Mouse (Mus musculus) spleen, embryonic (tissue): ENCODE results near the gene Khsrp.

Source experiments
- CTCF ChIA-PET: fragments of 350-600 bp; sonication (Branson Sonifier 250); formaldehyde crosslinking; loops from one replicate; lab custom pipeline; 2022; lab: Charles Lee

Khsrp gene

DNA sequence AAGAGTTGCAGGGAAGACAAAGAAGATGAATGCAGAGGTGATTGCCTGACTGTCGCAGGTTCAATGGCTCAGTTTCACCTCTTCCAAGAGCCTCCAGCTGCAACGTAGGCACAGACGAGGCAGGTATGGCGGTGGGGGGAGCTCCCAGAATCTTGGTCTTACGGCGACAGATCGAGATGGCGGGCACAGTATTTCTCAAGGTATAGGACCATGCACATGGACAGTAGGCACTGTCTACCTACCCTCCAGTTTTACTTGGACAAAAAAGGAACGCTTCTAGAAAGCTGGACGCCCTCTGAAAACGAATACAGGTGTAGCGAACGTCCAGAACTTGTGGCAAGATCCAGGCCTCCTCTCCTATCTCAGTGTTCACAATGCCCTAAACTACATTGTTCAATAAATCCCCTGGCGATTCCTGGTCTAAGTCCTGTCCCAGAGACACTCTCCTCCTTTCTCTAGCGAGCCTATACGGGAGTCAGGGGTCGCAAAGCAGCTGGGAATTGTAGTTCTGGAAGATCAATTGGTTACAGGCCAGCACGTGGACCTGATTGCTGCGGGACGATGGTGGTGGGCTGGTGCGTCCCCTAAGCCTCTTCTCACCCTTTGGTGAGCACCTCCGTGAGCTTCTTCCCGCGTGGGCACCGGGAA lies 41.7 kb downstream of the Khsrp start:
- CTCF ChIA-PET, result interaction anchor here (0.6 kb wide), 1 partner anchor 162 kb away, joined by 3 read pairs; no protein-coding TSS in a partner anchor

GRCm38 (mm10) chr17:56988921-56989430 lies 42.3 kb downstream of the Khsrp start:
- CTCF ChIA-PET, result no interaction called here

DNA sequence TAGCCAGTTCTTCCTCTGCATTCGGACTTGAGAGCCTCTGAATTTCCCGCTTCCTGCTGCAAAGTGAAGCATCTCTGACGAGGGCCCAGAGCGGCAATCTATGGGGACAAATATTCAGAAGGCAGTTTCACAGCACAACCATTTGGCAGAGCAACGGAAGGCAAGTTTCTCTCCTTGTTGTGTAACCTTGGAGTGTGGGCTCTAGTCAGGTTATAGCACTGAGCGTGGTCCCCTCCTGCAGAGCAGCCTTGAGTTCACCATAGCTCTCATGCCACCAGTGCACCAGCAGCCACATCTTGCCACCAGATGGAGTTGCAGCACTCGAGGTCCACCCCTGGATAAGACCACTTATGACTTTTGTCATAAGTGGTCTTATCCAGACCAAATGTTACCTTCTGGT lies 42.9 kb downstream of the Khsrp start:
- CTCF ChIA-PET, result no interaction called here

- CTCF ChIA-PET, result no interaction called here
Measured at GRCm38 (mm10) chr17:56986105-56986805, 45.1 kb downstream of the Khsrp start.

GRCm38 (mm10) chr17:56985656-56986055 lies 45.7 kb downstream of the Khsrp start:
- CTCF ChIA-PET, result no interaction called here

DNA sequence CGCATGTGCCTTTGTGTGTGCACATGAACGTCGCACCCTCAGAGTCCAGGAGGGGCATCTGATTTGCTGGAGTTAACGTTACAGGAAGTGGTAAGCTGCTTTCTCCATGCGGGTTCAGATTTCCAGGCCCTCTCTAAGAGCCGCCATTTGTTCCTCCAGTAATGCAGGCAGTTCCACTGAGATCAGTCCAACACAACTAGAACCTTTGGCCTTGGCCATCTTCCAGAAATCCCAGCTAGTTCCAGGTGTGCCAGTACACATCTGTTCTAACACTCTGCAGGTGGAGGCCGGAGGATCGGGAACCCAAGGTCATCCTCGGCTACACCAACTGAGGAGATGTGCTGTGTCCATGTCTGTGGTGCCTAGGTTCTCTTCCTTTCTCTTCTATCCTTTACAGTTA lies 46.4 kb downstream of the Khsrp start:
- CTCF ChIA-PET, result no interaction called here

DNA sequence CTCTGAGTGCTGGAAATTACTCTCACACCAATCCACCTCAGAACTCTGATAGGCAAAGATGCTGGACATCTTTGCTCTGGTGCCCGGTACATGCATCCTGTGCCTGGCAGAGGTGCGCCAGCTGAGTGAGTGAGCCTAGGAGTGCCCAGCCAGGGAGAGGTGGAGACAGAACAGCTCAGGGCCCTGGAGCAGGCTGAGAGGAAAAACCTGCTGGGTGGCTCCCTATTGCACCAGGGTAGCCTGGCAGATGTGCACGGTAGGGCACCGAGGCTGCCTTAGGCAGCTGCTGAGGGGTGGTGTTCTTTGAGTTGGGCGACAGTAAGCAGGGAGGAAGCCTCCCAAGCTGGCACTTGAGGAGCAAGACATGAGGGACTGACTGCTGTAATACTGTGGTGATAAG lies 49.3 kb downstream of the Khsrp start, which contains the start of gene Acer1:
Gene Acer1, minus strand, starts transcription at position 114 of the 400 bp plus-strand sequence.
- CTCF ChIA-PET, result no interaction called here

DNA sequence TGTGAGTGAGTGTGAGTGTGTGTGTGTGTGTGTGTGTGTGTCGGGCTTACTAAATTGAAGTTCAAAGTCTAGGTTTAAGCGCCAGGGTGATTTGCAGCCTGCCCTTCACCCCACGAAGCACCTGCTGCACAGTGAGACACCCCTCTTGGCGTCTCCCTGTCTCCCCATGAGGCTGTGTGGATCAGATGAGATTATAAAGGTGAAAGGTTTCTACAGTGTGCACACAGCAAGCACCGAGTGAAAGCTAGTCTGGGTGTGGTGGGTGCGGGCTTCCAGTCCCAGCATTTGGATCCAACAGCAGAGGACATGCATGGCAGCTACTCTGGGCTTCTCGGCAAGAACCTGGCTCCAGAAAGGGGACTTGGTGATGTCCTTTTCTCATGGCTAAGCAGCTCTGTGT lies 50.3 kb downstream of the Khsrp start:
- CTCF ChIA-PET, result interaction anchor here (0.6 kb wide), 1 partner anchor 216 kb away, joined by 5 read pairs; no protein-coding TSS in a partner anchor

- CTCF ChIA-PET, result interaction anchor here (0.5 kb wide), 1 partner anchor 20 kb away, joined by 10 read pairs; no protein-coding TSS in a partner anchor
Measured at GRCm38 (mm10) chr17:56979524-56979923, 51.8 kb downstream of the Khsrp start.

DNA sequence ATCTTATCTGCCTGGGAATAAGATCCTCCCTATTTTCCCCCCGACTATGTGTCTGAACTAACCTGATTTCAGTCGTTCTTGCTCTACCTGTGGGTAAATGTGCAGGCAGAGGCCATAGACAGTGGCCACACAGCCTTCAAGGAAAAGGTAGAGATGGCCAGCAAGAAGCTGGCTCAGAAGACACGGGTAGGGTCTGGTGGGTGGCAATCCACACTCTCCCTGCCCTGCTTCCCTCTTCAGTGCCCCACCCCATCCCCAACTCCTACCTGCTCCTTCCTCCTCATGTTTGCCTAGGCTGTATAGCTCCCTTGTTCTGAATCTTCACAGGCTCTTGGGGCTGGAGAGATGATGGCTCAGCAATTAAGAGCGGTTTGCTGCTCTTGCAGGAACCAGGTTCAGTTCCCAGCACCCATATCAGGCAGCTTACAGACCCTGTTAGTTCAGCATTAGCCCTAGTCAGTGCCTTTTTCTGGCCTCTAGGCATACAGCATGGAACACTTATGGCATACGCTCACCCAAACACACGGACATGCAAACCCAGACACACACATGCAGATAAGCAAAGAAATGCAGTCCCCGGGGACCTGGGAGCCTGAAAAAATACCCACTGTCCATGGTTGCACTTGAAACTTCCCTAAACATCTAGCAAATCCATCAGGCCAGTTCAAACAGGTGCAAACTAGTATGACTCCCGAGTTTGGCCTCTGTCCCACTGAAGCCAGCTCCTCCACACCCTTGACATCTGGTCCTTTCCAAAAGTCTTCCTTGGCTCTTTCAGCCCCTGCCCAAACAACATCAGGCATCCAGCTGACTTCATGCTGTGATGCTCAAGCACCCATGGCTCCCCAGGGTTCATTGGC lies 54.6 kb downstream of the Khsrp start:
- CTCF ChIA-PET, result no interaction called here

GRCm38 (mm10) chr17:56975391-56975790 lies 55.9 kb downstream of the Khsrp start:
- CTCF ChIA-PET, result no interaction called here

GRCm38 (mm10) chr17:56974708-56975240 lies 56.5 kb downstream of the Khsrp start:
- CTCF ChIA-PET, result no interaction called here

GRCm38 (mm10) chr17:56973956-56974707 lies 57.2 kb downstream of the Khsrp start:
- CTCF ChIA-PET, result no interaction called here
